Mouse (Mus musculus) embryonic facial prominence, embryonic 13.5 days (tissue): ENCODE data around the gene Rps7. TPM values are rescaled to one million over a fixed set of nuclear protein-coding genes. Genes with fewer than 3 reads are reported as not detected.

Experiments used
- ATAC-seq: fragments of 200-750 bp; cut with Nextera tagmentation; 2 replicates; pipeline ENCODE4 v1.8.0; 2017; ENCODE audit warnings: low read depth; ENCODE audit not compliant: insufficient number of reproducible peaks, insufficient read depth, low FRiP score, low TSS enrichment
- H3K27ac ChIP-seq: fragments of 300-500 bp; sonication (generic); 2 replicates; pipeline ENCODE4 v1.5.1; 2015; ENCODE audit warnings: moderate library complexity, mild to moderate bottlenecking, inconsistent platforms
- H3K27me3 ChIP-seq: fragments of 300-500 bp; sonication (generic); 2 replicates; pipeline ENCODE4 v1.6.1; 2015; ENCODE audit warnings: mild to moderate bottlenecking, inconsistent platforms
- H3K36me3 ChIP-seq: fragments of 300-500 bp; sonication (generic); 2 replicates; pipeline ENCODE4 v1.6.1; 2015; ENCODE audit warnings: mild to moderate bottlenecking, inconsistent platforms
- H3K4me1 ChIP-seq: fragments of 300-500 bp; sonication (generic); 2 replicates; pipeline ENCODE4 v1.6.1; 2015; ENCODE audit warnings: inconsistent platforms
- H3K4me2 ChIP-seq: fragments of 300-500 bp; sonication (generic); 2 replicates; pipeline ENCODE4 v1.6.1; 2015; ENCODE audit warnings: moderate library complexity, mild to moderate bottlenecking, inconsistent platforms
- H3K4me3 ChIP-seq: fragments of 300-500 bp; sonication (generic); 2 replicates; pipeline ENCODE4 v1.5.1; 2015; ENCODE audit warnings: mild to moderate bottlenecking, inconsistent platforms
- H3K9ac ChIP-seq: fragments of 300-500 bp; sonication (generic); 2 replicates; pipeline ENCODE4 v1.6.1; 2015; ENCODE audit warnings: mild to moderate bottlenecking, inconsistent platforms
- H3K9me3 ChIP-seq: fragments of 300-500 bp; sonication (generic); 2 replicates; pipeline ENCODE4 v1.6.1; 2016; ENCODE audit warnings: inconsistent platforms
- WGBS: fragments of 180-500 bp; shearing (Covaris S2); methylation state at CpG from one replicate; pipeline ENCODE4 v1.1.7; 2015; ENCODE audit warnings: mixed read lengths; 5-methylcytosine and 5-hydroxymethylcytosine counted together
- microRNA-seq: library from miRNA; unstranded; fragments of <30 nt; microRNA quantifications from one replicate; pipeline ENCODE4, GENCODE M21; 2016
- polyA plus RNA-seq: library from polyadenylated mRNA; unstranded; fragments of >200 nt; fragmentation: Nextera tagmentation; extraction: Ambion mirVana; gene quantifications from 2 replicates; pipeline ENCODE4 v1.2.1, GENCODE M21; 2015

Rps7 gene
- polyA plus RNA-seq, 1 experiment from 2014 or later: 839 TPM

GRCm38 (mm10) chr12:28584036-28584435 is 51.7 kb downstream of the Rps7 start:
- 54% methylated on average over 3 of the region's 3 CpGs for WGBS
- H3K4me3 ChIP-seq: no peak overlapping the region
- H3K27me3 ChIP-seq: peaks cover 12% of the 10 kb centered on the region
- ATAC-seq: no peak
- H3K9me3 ChIP-seq: no peaks in the 10 kb centered on the region
- peaks cover 2% of the 10 kb centered on the region; the same call in 1 of the 2 replicates for H3K4me1 ChIP-seq
- H3K27ac ChIP-seq: no peak overlapping the region
- no peaks in the 10 kb centered on the region for H3K36me3 ChIP-seq
- no peak overlapping the region for H3K9ac ChIP-seq
- H3K4me2 ChIP-seq: no peak overlapping the region

GRCm38 (mm10) chr12:28582423-28582822 is 53.3 kb downstream of the Rps7 start, which contains the start of gene Allc:
Gene Allc, minus strand, starts transcription at chr12:28582523.
- WGBS: 86% methylated on average over 8 of the region's 8 CpGs
- Histone ChIP-seq H3K27me3 (no peaks in the 10 kb centered on the region), H3K36me3 (no peaks in the 10 kb centered on the region), H3K9ac (no peak within 1 kb of the TSS), H3K27ac (no peak within 1 kb of the TSS), H3K4me1 (no peaks in the 10 kb centered on the region), H3K9me3 (no peaks in the 10 kb centered on the region), H3K4me3 (no peak within 1 kb of the TSS), H3K4me2 (no peak within 1 kb of the TSS)
- ATAC-seq: no peak

Small RNAs within 50 kb of the gene (microRNA-seq; reads per million reads assigned to microRNA genes)
- not detected for gene Mir6937

Other genes starting within 250 kb of the Rps7 start
- gene Dcdc2c, start 83.6 kb downstream of the Rps7 start, polyA plus RNA-seq: 0.18 TPM in 1 of 2 replicates, not detected in the other
- gene Allc, start 53.4 kb downstream of the Rps7 start, polyA plus RNA-seq: not detected in 2 replicates
- gene Colec11, start 12.6 kb downstream of the Rps7 start, polyA plus RNA-seq: 0.30 TPM in 1 of 2 replicates, not detected in the other
- gene Rnaseh1, start 13.6 kb upstream of the Rps7 start, polyA plus RNA-seq: 31.7 and 34.9 TPM in 2 replicates
- gene Adi1, start 39.3 kb upstream of the Rps7 start, polyA plus RNA-seq: 69.5 and 72.0 TPM in 2 replicates
- 45.0 and 47.1 TPM in 2 replicates for gene Trappc12, start 114.5 kb upstream of the Rps7 start, polyA plus RNA-seq
- 31.3 and 35.0 TPM in 2 replicates for gene Eipr1, start 115.8 kb upstream of the Rps7 start, polyA plus RNA-seq